Mouse (Mus musculus): ENCODE measurements around the gene Nfib. TPM values are rescaled to one million over a fixed set of nuclear protein-coding genes. Genes with fewer than 3 reads are reported as not detected.
A peak's percentile ranks its signal among the peaks of the same experiment; 100 is the strongest.

Nfib gene
- polyA plus RNA-seq, 1 experiment from 2014 or later, result 41.4 TPM

DNA sequence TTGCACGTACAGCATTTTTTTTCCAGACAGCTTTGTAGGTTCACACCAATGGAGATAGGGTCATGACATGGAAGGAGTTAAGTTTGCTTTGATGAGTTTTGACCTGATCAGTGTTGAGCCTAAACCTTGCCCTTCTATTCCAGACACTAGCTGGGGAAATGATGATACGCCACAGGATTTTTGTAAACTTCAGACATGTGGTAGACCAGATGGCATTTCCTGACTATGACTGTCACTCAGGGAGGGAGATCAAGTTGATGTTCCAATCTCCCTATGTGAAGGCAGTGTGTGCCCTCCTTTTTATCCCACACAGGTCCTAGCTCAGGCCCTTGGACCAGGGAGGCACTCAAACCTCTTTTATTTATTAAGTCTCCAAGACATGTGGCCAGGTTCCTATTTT is 29.4 kb downstream of the Nfib start:
- 88% methylated on average over 2 of the region's 2 CpGs for WGBS
- H3K4me1 ChIP-seq (replicated peaks), result no peaks in the 10 kb centered on the region
- ATAC-seq, result no peak

GRCm38 (mm10) chr4:82667271-82667872 is 38.2 kb downstream of the Nfib start:
- no peaks in the 10 kb centered on the region for H3K36me3 ChIP-seq

More for the DNA sequence above, 29.4 kb downstream of the Nfib start:
- no peaks in the 10 kb centered on the region for H3K36me3 ChIP-seq
- H3K27me3 ChIP-seq (replicated peaks), result no peaks in the 10 kb centered on the region
- no peak overlapping the region for H3K9ac ChIP-seq
- no peak overlapping the region for H3K4me3 ChIP-seq (replicated peaks)
- no peak overlapping the region for H3K4me2 ChIP-seq (replicated peaks)
- H3K27ac ChIP-seq, result no peak overlapping the region
- no peaks in the 10 kb centered on the region for H3K9me3 ChIP-seq

DNA sequence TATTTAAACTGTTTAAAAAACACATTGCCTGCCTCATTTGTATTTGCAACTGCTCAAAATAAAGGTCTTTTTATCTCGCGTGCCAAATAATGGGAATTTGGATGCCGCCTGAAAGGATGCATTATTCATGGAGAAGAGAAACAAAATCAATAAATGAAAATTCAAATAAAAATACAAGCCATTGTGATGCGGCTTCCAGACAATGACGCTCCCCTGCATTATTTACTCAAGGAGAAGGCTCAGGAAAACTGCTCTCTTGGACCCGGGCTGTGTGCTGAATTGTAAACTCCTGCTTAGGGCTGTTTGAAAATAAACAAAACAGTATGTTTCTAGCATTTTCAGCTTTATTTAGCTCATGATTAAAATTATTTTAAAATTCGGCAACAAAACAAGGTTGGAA is 41.1 kb downstream of the Nfib start:
- Histone ChIP-seq H3K36me3 (no peaks in the 10 kb centered on the region), H3K9me3 (no peaks in the 10 kb centered on the region), H3K4me3 (replicated peaks) (no peak overlapping the region), H3K27me3 (replicated peaks) (no peaks in the 10 kb centered on the region), H3K9ac (no peak overlapping the region), H3K4me2 (replicated peaks) (no peak overlapping the region), H3K4me1 (replicated peaks) (no peaks in the 10 kb centered on the region), H3K27ac (no peak overlapping the region)
- WGBS, result 70% methylated on average over 7 of the region's 7 CpGs
- ATAC-seq, result no peak

More at GRCm38 (mm10) chr4:82667271-82667872, 38.2 kb downstream of the Nfib start:
- ATAC-seq, result no peak
- Histone ChIP-seq H3K4me1 (replicated peaks) (no peaks in the 10 kb centered on the region), H3K4me3 (replicated peaks) (no peak overlapping the region), H3K27ac (no peak overlapping the region), H3K9ac (no peak overlapping the region), H3K27me3 (replicated peaks) (no peaks in the 10 kb centered on the region), H3K4me2 (replicated peaks) (no peak overlapping the region), H3K9me3 (no peaks in the 10 kb centered on the region)
- 85% methylated on average over 3 of the region's 3 CpGs for WGBS

DNA sequence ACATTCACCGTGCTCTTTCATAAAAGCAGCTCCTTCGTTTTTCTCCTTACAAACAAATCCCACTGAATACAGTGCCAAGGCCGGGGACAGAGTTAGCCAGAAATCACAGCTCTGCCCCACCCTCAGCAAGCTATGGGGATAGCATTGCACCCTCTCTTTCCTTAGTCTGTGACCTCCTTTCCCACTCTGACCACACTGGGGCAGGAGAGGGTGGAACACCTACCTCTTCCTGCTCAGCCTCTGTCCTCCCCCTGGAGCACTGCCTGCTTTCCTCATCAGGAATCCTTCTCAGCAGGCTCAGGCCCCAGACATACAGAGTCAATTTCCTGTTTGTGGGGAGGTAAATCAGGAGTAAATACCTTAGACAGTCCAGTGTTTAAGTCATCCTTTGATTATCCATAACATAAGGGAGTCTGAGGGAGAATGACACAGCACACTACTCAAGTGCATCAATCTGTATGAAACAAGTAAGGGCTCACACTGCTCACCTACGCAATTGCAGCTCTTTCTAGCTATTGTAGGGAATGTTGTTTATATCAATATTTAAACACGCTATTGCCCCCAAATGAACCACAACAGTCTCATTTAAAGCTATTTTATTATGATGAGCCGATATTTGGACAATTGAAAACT is 41.7 kb downstream of the Nfib start:
- H3K9ac ChIP-seq, result no peak overlapping the region
- 71% methylated on average over 6 of the region's 6 CpGs for WGBS

DNA sequence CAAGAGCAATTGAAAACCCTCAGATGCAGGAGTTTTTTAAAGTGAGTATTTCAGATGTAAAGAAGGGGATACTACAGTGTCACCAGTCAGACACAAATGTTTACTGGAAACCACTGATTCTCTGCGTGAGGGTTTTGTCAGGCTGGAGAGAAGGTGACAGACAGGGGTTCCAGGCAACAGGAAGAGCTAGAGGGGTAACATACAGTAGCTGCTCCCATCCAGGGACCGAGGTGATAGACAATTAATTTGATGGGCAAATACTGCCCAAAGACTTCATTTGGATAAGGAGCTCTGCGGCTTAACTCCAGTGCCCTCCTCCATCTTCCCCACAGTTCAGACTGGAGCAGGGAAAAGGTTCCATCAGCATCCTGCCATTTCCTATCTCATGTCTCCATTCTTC is 42.9 kb downstream of the Nfib start:
- H3K9ac ChIP-seq, result no peak overlapping the region
- H3K9me3 ChIP-seq, result no peaks in the 10 kb centered on the region
- no peak overlapping the region for H3K4me3 ChIP-seq (replicated peaks)
- H3K27ac ChIP-seq, result no peak overlapping the region
- H3K4me2 ChIP-seq (replicated peaks), result no peak overlapping the region
- WGBS, result 75% methylated on average over 3 of the region's 3 CpGs
- H3K27me3 ChIP-seq (replicated peaks), result no peaks in the 10 kb centered on the region
- H3K36me3 ChIP-seq, result no peaks in the 10 kb centered on the region
- no peaks in the 10 kb centered on the region for H3K4me1 ChIP-seq (replicated peaks)
- ATAC-seq, result no peak

More for the DNA sequence above, 41.7 kb downstream of the Nfib start:
- H3K36me3 ChIP-seq, result no peaks in the 10 kb centered on the region
- ATAC-seq, result no peak
- H3K9me3 ChIP-seq, result no peaks in the 10 kb centered on the region
- no peak overlapping the region for H3K27ac ChIP-seq
- H3K4me3 ChIP-seq (replicated peaks), result no peak overlapping the region
- no peak overlapping the region for H3K4me2 ChIP-seq (replicated peaks)
- no peaks in the 10 kb centered on the region for H3K4me1 ChIP-seq (replicated peaks)
- H3K27me3 ChIP-seq (replicated peaks), result no peaks in the 10 kb centered on the region

DNA sequence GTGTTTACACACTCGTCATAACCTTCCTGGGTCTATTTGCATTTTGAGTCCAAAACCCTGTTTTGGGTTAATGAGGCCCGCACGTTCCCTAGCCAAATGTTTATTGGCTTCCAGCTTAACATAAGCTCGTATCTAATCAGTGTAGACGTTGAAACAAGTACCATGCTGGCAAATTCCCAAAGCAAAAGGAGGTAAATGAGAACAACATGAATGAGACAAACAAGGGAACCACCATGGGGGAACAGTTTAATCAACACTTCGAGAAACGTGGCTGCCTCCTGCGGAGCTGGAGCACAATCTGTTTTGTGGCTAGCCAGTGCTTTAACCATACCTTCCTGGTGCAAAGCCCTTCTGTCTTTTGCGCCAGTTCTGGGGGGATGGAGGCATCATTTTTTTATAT is 43.3 kb downstream of the Nfib start:
- H3K27me3 ChIP-seq (replicated peaks), result no peaks in the 10 kb centered on the region
- no peak overlapping the region for H3K4me2 ChIP-seq (replicated peaks)
- WGBS, result 52% methylated on average over 9 of the region's 9 CpGs
- no peak overlapping the region for H3K27ac ChIP-seq
- H3K9ac ChIP-seq, result no peak overlapping the region
- no peaks in the 10 kb centered on the region for H3K36me3 ChIP-seq
- no peaks in the 10 kb centered on the region for H3K4me1 ChIP-seq (replicated peaks)
- ATAC-seq, result no peak
- H3K9me3 ChIP-seq, result no peaks in the 10 kb centered on the region
- H3K4me3 ChIP-seq (replicated peaks), result no peak overlapping the region

DNA sequence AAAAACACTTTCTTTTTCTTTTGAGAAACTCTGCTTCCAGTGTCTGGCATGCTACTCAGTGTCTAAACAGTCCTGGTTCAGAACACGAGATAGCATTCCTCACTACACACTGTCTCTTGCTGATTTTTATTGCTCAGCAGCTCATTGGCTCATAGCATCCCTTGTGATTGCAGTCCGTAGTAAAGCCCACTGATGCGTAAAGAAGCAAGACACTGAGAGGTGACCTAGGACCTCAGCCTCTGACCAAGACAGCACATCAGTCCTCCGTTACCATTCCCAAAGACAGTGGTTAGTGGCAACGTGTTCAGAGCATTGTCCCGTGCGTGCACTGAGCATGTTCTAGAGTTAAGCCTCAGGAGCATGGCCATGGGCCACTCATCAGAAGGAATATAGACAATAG is 44.3 kb downstream of the Nfib start:
- WGBS, result 89% methylated on average over 7 of the region's 7 CpGs
- ATAC-seq, result no peak

GRCm38 (mm10) chr4:82645679-82646078 is 59.9 kb downstream of the Nfib start:
- H3K9ac ChIP-seq, result no peak overlapping the region
- 69% methylated on average over 5 of the region's 5 CpGs for WGBS
- no peak for ATAC-seq

More for the DNA sequence above, 44.3 kb downstream of the Nfib start:
- no peak overlapping the region for H3K4me3 ChIP-seq (replicated peaks)
- H3K4me1 ChIP-seq (replicated peaks), result no peaks in the 10 kb centered on the region
- H3K27ac ChIP-seq, result no peak overlapping the region
- H3K27me3 ChIP-seq (replicated peaks), result no peaks in the 10 kb centered on the region
- no peaks in the 10 kb centered on the region for H3K9me3 ChIP-seq
- H3K4me2 ChIP-seq (replicated peaks), result no peak overlapping the region
- no peak overlapping the region for H3K9ac ChIP-seq
- no peaks in the 10 kb centered on the region for H3K36me3 ChIP-seq

DNA sequence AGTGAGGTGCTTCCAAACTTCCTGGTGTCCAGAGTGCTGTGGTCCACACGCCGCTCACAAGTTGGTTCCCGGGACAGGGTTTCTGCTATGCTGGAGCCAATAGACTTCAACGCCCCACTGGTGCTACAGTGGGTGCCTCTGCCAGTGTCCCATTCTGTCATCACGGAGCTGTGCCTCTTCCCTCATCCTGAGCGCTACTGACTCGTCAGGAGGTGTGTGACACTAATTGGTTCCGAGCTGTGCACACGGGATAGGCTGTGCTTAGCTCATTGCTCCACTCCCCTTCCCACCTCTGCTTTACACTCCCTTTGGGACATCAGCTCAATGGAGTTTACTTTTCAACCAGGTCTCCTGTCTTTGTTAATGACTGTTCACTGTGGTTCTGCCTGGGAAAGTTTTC is 60.8 kb downstream of the Nfib start:
- no peaks in the 10 kb centered on the region for H3K4me1 ChIP-seq (replicated peaks)
- H3K27ac ChIP-seq, result no peak overlapping the region
- H3K4me3 ChIP-seq (replicated peaks), result no peak overlapping the region
- H3K36me3 ChIP-seq, result no peaks in the 10 kb centered on the region
- ATAC-seq, result no peak
- no peak overlapping the region for H3K4me2 ChIP-seq (replicated peaks)
- H3K27me3 ChIP-seq (replicated peaks), result no peaks in the 10 kb centered on the region
- H3K9me3 ChIP-seq, result no peaks in the 10 kb centered on the region
- H3K9ac ChIP-seq, result no peak overlapping the region
- 83% methylated on average over 9 of the region's 9 CpGs for WGBS

More at GRCm38 (mm10) chr4:82645679-82646078, 59.9 kb downstream of the Nfib start:
- Histone ChIP-seq H3K4me2 (replicated peaks) (no peak overlapping the region), H3K4me1 (replicated peaks) (no peaks in the 10 kb centered on the region), H3K36me3 (no peaks in the 10 kb centered on the region), H3K27me3 (replicated peaks) (no peaks in the 10 kb centered on the region), H3K27ac (no peak overlapping the region), H3K4me3 (replicated peaks) (no peak overlapping the region), H3K9me3 (no peaks in the 10 kb centered on the region)

DNA sequence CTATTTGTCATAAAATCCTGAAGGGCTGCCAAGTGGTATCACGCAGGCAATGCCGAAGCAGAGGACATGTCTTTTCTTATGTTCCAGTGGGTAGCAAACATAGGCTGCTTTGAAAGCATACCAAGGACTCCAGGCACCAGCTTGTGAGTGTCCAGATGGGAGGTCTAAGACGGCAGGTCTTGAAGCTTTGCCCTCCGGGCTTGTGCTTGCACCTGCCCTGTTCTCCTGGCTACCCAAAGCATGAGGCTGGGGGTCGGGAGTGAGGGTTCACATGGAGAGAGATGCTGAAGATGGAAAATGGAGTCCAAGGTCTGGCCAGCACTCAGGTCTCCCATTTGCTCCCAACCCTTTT is 61.8 kb downstream of the Nfib start:
- no peak overlapping the region for H3K4me2 ChIP-seq (replicated peaks)
- no peaks in the 10 kb centered on the region for H3K27me3 ChIP-seq (replicated peaks)
- no peak overlapping the region for H3K4me3 ChIP-seq (replicated peaks)
- WGBS, result 83% methylated on average over 5 of the region's 5 CpGs
- no peaks in the 10 kb centered on the region for H3K36me3 ChIP-seq
- H3K4me1 ChIP-seq (replicated peaks), result no peaks in the 10 kb centered on the region
- no peak overlapping the region for H3K27ac ChIP-seq
- no peak for ATAC-seq
- H3K9me3 ChIP-seq, result no peaks in the 10 kb centered on the region
- no peak overlapping the region for H3K9ac ChIP-seq

GRCm38 (mm10) chr4:82643022-82643733 is 62.4 kb downstream of the Nfib start:
- H3K4me1 ChIP-seq (replicated peaks), result no peaks in the 10 kb centered on the region

GRCm38 (mm10) chr4:82641066-82641680 is 64.4 kb downstream of the Nfib start:
- Histone ChIP-seq H3K27me3 (replicated peaks) (no peaks in the 10 kb centered on the region), H3K4me3 (replicated peaks) (no peak overlapping the region), H3K9ac (no peak overlapping the region), H3K4me1 (replicated peaks) (no peaks in the 10 kb centered on the region), H3K9me3 (no peaks in the 10 kb centered on the region), H3K36me3 (no peaks in the 10 kb centered on the region), H3K4me2 (replicated peaks) (no peak overlapping the region), H3K27ac (no peak overlapping the region)
- ATAC-seq, result no peak
- WGBS, result 68% methylated on average over 5 of the region's 5 CpGs

More at GRCm38 (mm10) chr4:82643022-82643733, 62.4 kb downstream of the Nfib start:
- ATAC-seq, result 0 out of 2 replicates have a peak, but pooled peaks have one; percentile 15
- Histone ChIP-seq H3K27ac (no peak overlapping the region), H3K9me3 (no peaks in the 10 kb centered on the region), H3K4me2 (replicated peaks) (no peak overlapping the region), H3K27me3 (replicated peaks) (no peaks in the 10 kb centered on the region), H3K9ac (no peak overlapping the region), H3K4me3 (replicated peaks) (no peak overlapping the region), H3K36me3 (no peaks in the 10 kb centered on the region)
- WGBS, result 56% methylated on average over 6 of the region's 6 CpGs

Data from intestine, embryonic 15.5 days (tissue).